In the genomic region with DNA sequence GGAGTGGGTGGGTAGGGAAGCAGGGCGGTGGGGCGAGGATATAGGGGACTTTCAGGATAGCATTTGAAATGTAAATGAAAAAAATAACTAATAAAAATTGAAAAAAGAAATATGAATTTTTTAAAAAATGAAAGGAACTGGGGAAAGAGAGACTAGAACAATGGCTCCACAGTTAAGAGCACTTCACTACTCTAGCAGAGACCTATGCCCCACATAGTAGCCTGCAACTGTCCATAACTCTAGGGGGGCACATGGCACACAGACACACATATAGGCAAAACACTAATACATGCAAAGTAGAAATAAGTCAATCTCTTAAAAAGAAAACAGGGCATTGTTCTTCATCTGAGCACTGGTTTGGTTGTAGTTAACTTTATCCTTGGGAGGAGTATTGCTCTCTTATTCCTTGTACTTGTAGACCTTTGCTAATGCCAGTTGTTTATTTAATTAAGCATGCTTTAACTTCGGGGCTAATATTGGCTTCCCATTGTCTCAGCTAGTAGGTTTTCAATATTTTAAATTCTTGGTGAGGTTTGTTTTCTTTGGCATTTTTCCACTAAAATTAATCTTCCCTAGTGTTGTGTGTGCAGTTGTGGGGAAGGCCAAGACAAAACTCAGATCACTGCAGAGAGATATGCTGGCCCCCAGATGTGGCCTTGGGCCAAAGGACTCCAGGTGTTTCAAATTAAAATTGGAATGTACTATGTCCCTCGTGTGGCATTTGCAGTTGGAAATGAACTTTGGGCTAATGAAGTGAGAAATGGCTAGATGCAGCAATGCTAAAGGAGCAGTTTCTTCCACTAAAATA, we compare ENCODE assay signal across 13 mouse cellular contexts.
DNase-seq lines count a peak whose midpoint lies in the region; ATAC-seq lines count a peak whose summit lies in the region.
"Had no signal": no experiment of that assay in that cellular context is flagged by ENCODE, and none has a peak within 500 bp of the region (broad histone marks: within the 10 kb centered on the region; RNA-seq: fewer than 3 reads in every experiment).

No protein-coding gene starts in this region.

- ATAC-seq in embryonic facial prominence, embryonic 13.5 days (ENCODE audit: insufficient number of reproducible peaks, insufficient read depth, low FRiP score, low TSS enrichment, low read depth) = peak; percentile 56; the same call in 1 of the 2 replicates
- no peak for ATAC-seq in intestine, embryonic 15.5 days

- H3K4me2 ChIP-seq in embryonic facial prominence, embryonic 13.5 days = no peak overlapping the region
- no peak overlapping the region for H3K4me2 ChIP-seq in intestine, embryonic 15.5 days (replicated peaks)
- H3K4me2 ChIP-seq: neural tube, embryonic 12.5 days had no signal

- intact Hi-C loops in heart, postnatal 14 days (cut with DNase I) = no loop called here

- H3K4me1 ChIP-seq in embryonic facial prominence, embryonic 13.5 days = no peaks in the 10 kb centered on the region
- H3K4me1 ChIP-seq in intestine, embryonic 15.5 days (replicated peaks) = no peaks in the 10 kb centered on the region
- H3K4me1 ChIP-seq: neural tube, embryonic 12.5 days had no signal

- 0 out of 2 replicates have a peak overlapping the region, but pooled peaks have one; percentile 28 for H3K27ac ChIP-seq in embryonic facial prominence, embryonic 13.5 days
- H3K27ac ChIP-seq in intestine, embryonic 15.5 days = no peak overlapping the region
- H3K27ac ChIP-seq: neural tube, embryonic 12.5 days had no signal

- WGBS in embryonic facial prominence, embryonic 13.5 days = 57% methylated on average over 4 of the region's 4 CpGs
- 67% methylated on average over 4 of the region's 4 CpGs for WGBS in intestine, embryonic 15.5 days

- peak; percentile 11 to 29 for DNase-seq in kidney, postnatal 4 days
- DNase-seq in kidney, adult 11 months = no peak
- peak; percentile 18 to 47 for DNase-seq in heart, postnatal 14 days
- peak; percentile 8 for DNase-seq in lung, postnatal 25 days (ENCODE audit: low spot score)
- no peak for DNase-seq in adrenal gland, postnatal 4 days (ENCODE audit: low spot score in 2 of 2)
- no peak for DNase-seq in frontal cortex, postnatal 14 days (ENCODE audit: low spot score in 2 of 2)
- DNase-seq: kidney, adult 18-20 months; right cerebral cortex, postnatal 4 days; thymus, postnatal 25 days had no signal

- no peaks in the 10 kb centered on the region for H3K36me3 ChIP-seq in embryonic facial prominence, embryonic 13.5 days
- H3K36me3 ChIP-seq in intestine, embryonic 15.5 days = no peaks in the 10 kb centered on the region
- H3K36me3 ChIP-seq: neural tube, embryonic 12.5 days had no signal

- H3K9me3 ChIP-seq in embryonic facial prominence, embryonic 13.5 days = no peaks in the 10 kb centered on the region
- H3K9me3 ChIP-seq in intestine, embryonic 15.5 days = no peaks in the 10 kb centered on the region
- H3K9me3 ChIP-seq: neural tube, embryonic 12.5 days had no signal

- H3K4me3 ChIP-seq in embryonic facial prominence, embryonic 13.5 days = no peak overlapping the region
- H3K4me3 ChIP-seq in intestine, embryonic 15.5 days (replicated peaks) = no peak overlapping the region
- H3K4me3 ChIP-seq: neural tube, embryonic 12.5 days had no signal

- H3K27me3 ChIP-seq in embryonic facial prominence, embryonic 13.5 days = no peaks in the 10 kb centered on the region
- H3K27me3 ChIP-seq in intestine, embryonic 15.5 days (replicated peaks) = no peaks in the 10 kb centered on the region
- H3K27me3 ChIP-seq: CH12.LX; neural tube, embryonic 12.5 days had no signal

- H3K9ac ChIP-seq in embryonic facial prominence, embryonic 13.5 days = no peak overlapping the region
- no peak overlapping the region for H3K9ac ChIP-seq in intestine, embryonic 15.5 days
- H3K9ac ChIP-seq: neural tube, embryonic 12.5 days had no signal

Comparison
In these comparisons a context has a peak if more than half of its experiments do, and no peak if none do; other contexts are left out.
1. DNase-seq: peak in kidney, postnatal 4 days (2 of 2), heart, postnatal 14 days (2 of 2) and lung, postnatal 25 days (single experiment); none in kidney, adult 11 months (single experiment), adrenal gland, postnatal 4 days (0 of 2) and frontal cortex, postnatal 14 days (0 of 2).